Mouse (Mus musculus): ENCODE data around the gene Chd4.

The Chd4 gene

GRCm38 (mm10) chr6:125092372-125092771, 3.4 kb upstream of the Chd4 start:
- no peak for DNase-seq

GRCm38 (mm10) chr6:125094843-125095242, 938 bp upstream of the Chd4 start:
- no peak for DNase-seq

GRCm38 (mm10) chr6:125096279-125096596, 457 bp downstream of the Chd4 start:
- DNase-seq: no peak

- DNase-seq: peak; percentile 72
These were observed 990 bp downstream of the Chd4 start for GRCm38 (mm10) chr6:125096597-125097345.

GRCm38 (mm10) chr6:125097346-125097689, 1.5 kb downstream of the Chd4 start:
- peak; percentile 58 for DNase-seq

- peak; percentile 24 for DNase-seq
These were observed 2.2 kb downstream of the Chd4 start for GRCm38 (mm10) chr6:125097951-125098350.

GRCm38 (mm10) chr6:125098513-125098912, 2.7 kb downstream of the Chd4 start:
- DNase-seq: peak; percentile 45

GRCm38 (mm10) chr6:125099421-125099971, 3.7 kb downstream of the Chd4 start:
- peak; percentile 35 for DNase-seq

GRCm38 (mm10) chr6:125101444-125101843, 5.7 kb downstream of the Chd4 start:
- DNase-seq: no peak

GRCm38 (mm10) chr6:125104223-125104622, 8.4 kb downstream of the Chd4 start:
- no peak for DNase-seq

GRCm38 (mm10) chr6:125107705-125108104, 11.9 kb downstream of the Chd4 start:
- no peak for DNase-seq

GRCm38 (mm10) chr6:125109371-125109770, 13.6 kb downstream of the Chd4 start:
- DNase-seq: no peak

GRCm38 (mm10) chr6:125110927-125111326, 15.1 kb downstream of the Chd4 start:
- peak; percentile 28 for DNase-seq

GRCm38 (mm10) chr6:125112553-125112952, 16.8 kb downstream of the Chd4 start:
- DNase-seq: no peak

GRCm38 (mm10) chr6:125119387-125119786, 23.6 kb downstream of the Chd4 start:
- no peak for DNase-seq

- DNase-seq: no peak
These were observed 32.9 kb downstream of the Chd4 start for GRCm38 (mm10) chr6:125128724-125129123.

- no peak for DNase-seq
These were observed 34.1 kb downstream of the Chd4 start for GRCm38 (mm10) chr6:125129710-125130402.

GRCm38 (mm10) chr6:125131302-125132156, 35.7 kb downstream of the Chd4 start, which contains the start of gene Nop2:
Nop2 (plus strand) TSS chr6:125131909.
- DNase-seq: peak; percentile 79

- no peak for DNase-seq
These were observed 36.7 kb downstream of the Chd4 start for GRCm38 (mm10) chr6:125132470-125132869.

- DNase-seq: no peak
These were observed 41.4 kb downstream of the Chd4 start for GRCm38 (mm10) chr6:125137002-125137671.

GRCm38 (mm10) chr6:125139747-125140146, 44.0 kb downstream of the Chd4 start:
- no peak for DNase-seq

- no peak for DNase-seq
These were observed 46.7 kb downstream of the Chd4 start for GRCm38 (mm10) chr6:125142436-125142835.

- DNase-seq: no peak
These were observed 47.3 kb downstream of the Chd4 start for GRCm38 (mm10) chr6:125143128-125143527.

Data from cerebellum, adult 8-10 months (tissue).